8 mouse cellular contexts compared by ENCODE assay signal in the genomic region with DNA sequence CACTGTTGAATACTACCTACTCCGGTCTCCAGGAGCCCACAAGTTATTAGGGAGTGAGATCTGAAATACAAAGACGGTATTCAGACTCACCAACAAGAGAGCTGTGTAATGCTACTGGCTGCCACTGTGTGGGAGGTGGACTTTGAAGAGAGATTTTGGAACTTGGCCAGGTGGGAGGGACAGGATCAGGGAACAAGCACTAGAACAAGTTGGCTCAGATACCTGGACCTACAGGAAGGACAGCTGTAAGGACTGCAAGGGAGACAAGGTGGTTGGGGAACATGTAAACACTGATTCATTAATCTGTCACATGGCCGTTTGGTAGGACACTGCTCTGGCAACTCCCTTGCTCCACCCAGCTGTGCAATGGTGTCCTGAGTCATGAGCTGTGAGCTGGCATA. TPM values are rescaled to one million over a fixed set of nuclear protein-coding genes. Genes with fewer than 3 reads are reported as not detected.
DNase-seq lines count a peak whose midpoint lies in the region; ATAC-seq lines count a peak whose summit lies in the region.

No protein-coding gene starts in this region.

- no peak overlapping the region for H3K4me3 ChIP-seq in midbrain, embryonic 15.5 days

- no peaks in the 10 kb centered on the region for H3K27me3 ChIP-seq in midbrain, embryonic 15.5 days (replicated peaks)

- H3K4me2 ChIP-seq in midbrain, embryonic 15.5 days: no peak overlapping the region

- H3K27ac ChIP-seq in midbrain, embryonic 15.5 days: no peak overlapping the region

- WGBS in midbrain, embryonic 15.5 days: 62% methylated on average over 3 of the region's 3 CpGs

- no peaks in the 10 kb centered on the region for H3K9me3 ChIP-seq in midbrain, embryonic 15.5 days

- H3K9ac ChIP-seq in midbrain, embryonic 15.5 days: no peak overlapping the region

- intact Hi-C loops in gastrocnemius, postnatal 36 days (cut with DNase I): no loop called here

- peak; percentile 64 for ATAC-seq in monocyte, adult 5-6 weeks (replicated peaks; ENCODE audit: insufficient number of reproducible peaks, low FRiP score, low TSS enrichment, poor library complexity, severe bottlenecking)
- no peak for ATAC-seq in midbrain, embryonic 15.5 days (replicated peaks)

- peak; percentile 49 for DNase-seq in layer of hippocampus, adult 11-12 months (ENCODE audit: low spot score)
- no peak for DNase-seq in layer of hippocampus, postnatal 36 days
- peak; percentile 86 for DNase-seq in adrenal gland, adult 2 months
- DNase-seq in kidney, adult 8-10 months: peak; percentile 69 to 73
- no peak for DNase-seq in gastrocnemius, postnatal 36 days
- DNase-seq in frontal cortex, postnatal 25 days (ENCODE audit: low spot score in 2 of 2): no peak

- no peaks in the 10 kb centered on the region for H3K4me1 ChIP-seq in midbrain, embryonic 15.5 days

- no peaks in the 10 kb centered on the region for H3K36me3 ChIP-seq in midbrain, embryonic 15.5 days (replicated peaks)

RNA-seq across cellular contexts. Expression of gene Sowahc, which starts 19.4 kb away (rescaled TPM):
- total RNA-seq in layer of hippocampus, postnatal 36 days (2021): 1 to 10 TPM; 7.1 to 7.3 TPM
- 10 to 100 TPM; 29.8 to 45.9 TPM for total RNA-seq in adrenal gland, adult 2 months (2021)
- 11.4 and 15.2 TPM in 2 replicates for polyA plus RNA-seq in adrenal gland, adult 2 months (2012; rRNA removed)
- 111 to 129 TPM (median 120 TPM) in 3 replicates for total RNA-seq in monocyte, adult 5-6 weeks (2017)
- total RNA-seq in gastrocnemius, postnatal 36 days (2021): 1 to 10 TPM in 1 of 2 experiments, under 1 TPM in 1; 0.64 to 1.0 TPM
- 17.5 and 19.0 TPM in 2 replicates for polyA plus RNA-seq in midbrain, embryonic 15.5 days (2015; fragmentation: Nextera tagmentation; extraction: Ambion mirVana)

RNA-seq across cellular contexts. Expression of gene Sept10, which starts 19.5 kb away (rescaled TPM):
- total RNA-seq in layer of hippocampus, postnatal 36 days (2021): 1 to 10 TPM; 7.8 to 8.2 TPM
- total RNA-seq in adrenal gland, adult 2 months (2021): 10 to 100 TPM; 40.9 to 48.2 TPM
- 8.0 and 8.3 TPM in 2 replicates for polyA plus RNA-seq in adrenal gland, adult 2 months (2012; rRNA removed)
- 14.7 to 33.3 TPM (median 15.0 TPM) in 3 replicates for total RNA-seq in monocyte, adult 5-6 weeks (2017)
- total RNA-seq in gastrocnemius, postnatal 36 days (2021): 1 to 10 TPM; 6.1 to 7.2 TPM
- 11.5 and 13.4 TPM in 2 replicates for polyA plus RNA-seq in midbrain, embryonic 15.5 days (2015; fragmentation: Nextera tagmentation; extraction: Ambion mirVana)

Comparison
In these comparisons a context has a peak if more than half of its experiments do, and no peak if none do; other contexts are left out.
1. DNase-seq: peak in layer of hippocampus, adult 11-12 months (single experiment), adrenal gland, adult 2 months (single experiment) and kidney, adult 8-10 months (2 of 2); none in layer of hippocampus, postnatal 36 days (0 of 2), gastrocnemius, postnatal 36 days (0 of 2) and frontal cortex, postnatal 25 days (0 of 2).